Mouse (Mus musculus) adrenal gland, adult 2 months (tissue): ENCODE measurements around the gene Rin3. TPM values are rescaled to one million over a fixed set of nuclear protein-coding genes. Genes with fewer than 3 reads are reported as not detected.

Experiments
- DNase-seq: peaks from one replicate; pipeline ENCODE4 v3.0.0; 2021
- polyA plus RNA-seq: library from polyadenylated mRNA; depleted of rRNA; stranded (reverse); fragments of >200 nt; gene quantifications from 2 replicates; pipeline ENCODE4 v1.2.3, GENCODE M21; 2012; rRNA removed
- total RNA-seq, 2 experiments: library from RNA; stranded (reverse); gene quantifications; 2 replicates each; pipeline ENCODE4 v1.2.3; 2021

Rin3 gene
- total and polyA plus RNA-seq, 3 experiments = 8.9 to 15.1 (median 12.3) TPM

DNA sequence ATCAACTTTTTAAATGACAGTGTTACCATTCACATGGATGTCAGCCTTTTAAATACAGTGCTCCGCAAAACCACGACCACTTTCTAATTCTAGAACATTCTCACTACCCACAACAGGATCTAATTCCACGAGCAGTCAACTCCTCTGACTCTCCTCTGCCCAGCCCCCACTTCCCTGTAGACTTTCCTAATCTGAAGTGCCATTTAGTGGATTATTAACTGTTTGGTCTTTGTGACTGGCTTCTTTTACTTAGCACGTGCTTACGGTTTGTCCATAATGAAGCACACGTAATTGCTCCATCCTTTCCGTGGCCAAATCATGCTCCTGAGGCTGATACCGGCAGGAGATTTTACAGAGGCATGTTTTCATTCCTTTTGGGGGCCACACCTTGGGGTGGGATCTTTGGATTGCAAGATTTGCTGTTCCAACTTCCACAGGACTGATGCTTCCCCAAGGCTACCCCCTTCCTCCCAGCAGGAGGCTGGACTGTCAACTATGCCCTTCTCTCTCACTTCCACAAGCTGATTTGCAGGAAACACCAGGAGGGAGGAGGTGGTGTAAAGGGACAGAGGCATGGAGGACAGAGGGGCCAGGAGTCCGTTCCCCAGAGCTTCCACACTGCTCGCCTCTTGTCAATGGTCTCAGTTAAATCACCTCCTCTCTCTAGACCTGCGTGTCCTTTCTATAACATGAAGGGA lies 139.9 kb downstream of the Rin3 start:
- DNase-seq = no peak

DNA sequence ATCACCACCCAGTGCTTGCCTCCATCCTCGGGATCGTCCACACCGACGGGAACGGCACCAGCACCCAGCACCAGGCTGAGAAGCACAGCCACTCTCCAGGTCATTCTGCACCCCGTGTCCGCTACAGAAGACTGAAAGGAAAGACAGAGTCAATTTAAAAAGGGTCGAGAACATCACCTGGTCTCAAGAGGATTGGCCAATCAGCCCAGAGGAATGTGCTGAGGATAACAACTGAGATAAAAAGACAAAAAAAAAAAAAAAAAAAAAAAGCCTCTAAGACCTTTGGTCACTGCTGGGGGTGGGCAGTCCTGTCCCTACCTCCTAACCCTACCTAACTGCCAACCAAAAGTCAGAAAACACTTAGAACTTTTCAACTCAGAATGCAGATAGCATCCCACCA lies 140.8 kb downstream of the Rin3 start:
- DNase-seq = no peak

DNA sequence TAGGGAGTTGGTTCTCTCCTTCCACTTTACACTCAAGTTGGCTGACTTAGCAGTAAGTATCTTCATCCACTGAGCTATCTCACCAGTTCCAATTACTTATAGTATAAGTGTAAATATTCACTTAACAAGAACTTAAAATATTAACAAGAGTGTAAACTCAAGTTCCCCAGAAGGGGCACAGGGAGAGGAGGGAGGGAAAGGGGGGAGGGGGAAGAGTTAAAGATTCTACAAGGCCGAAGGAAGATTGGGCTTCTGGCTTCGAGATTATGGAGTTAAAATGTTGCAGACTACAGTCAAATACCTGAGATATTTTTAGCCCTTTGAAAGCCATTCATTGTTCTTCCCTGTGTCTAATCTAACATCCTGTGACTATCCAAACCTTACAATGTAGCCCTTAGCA lies 141.6 kb downstream of the Rin3 start:
- DNase-seq = no peak

DNA sequence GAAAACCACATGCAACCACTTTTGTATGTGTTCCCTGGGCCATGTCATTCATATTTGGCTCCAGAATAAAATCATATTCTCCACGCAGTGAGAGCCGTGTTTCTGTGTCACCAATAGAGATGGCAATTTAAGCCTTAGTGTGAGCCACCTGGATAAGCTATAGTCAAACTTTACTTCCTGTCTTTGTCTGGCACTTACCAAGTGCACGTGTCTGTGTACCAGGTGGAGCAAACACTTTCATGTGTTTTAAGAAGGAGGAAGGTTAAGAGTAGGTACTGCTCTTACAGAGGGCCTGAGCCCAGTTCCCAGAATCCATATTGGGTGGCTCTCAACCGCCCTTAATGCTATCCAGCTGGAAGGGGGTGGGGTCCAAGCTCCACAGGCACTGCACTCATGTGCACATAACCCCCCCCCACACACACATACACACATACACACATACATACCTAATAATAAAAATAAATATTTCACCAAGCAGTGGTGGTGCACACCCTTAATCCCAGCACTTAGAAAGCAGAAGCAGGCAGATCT lies 142.3 kb downstream of the Rin3 start:
- DNase-seq = no peak

DNA sequence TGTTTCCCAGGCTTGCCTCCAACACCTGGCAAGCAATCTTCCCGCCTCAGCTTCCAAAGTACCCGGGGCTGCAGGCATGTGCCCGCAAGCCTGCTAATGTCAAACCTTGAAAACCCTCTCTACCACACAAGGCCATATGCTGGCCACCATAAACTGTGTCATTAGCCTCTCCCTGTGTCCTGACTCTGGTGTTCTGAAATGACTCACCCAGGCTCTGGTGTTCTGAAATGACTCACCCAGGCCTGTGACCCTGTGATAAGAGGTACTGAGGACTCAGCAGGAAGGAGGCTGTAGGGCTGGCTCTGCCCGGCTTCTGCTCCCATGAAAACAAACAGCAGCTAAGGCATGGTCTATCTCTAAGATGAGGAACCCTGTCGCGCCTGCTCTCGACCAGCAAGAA lies 143.4 kb downstream of the Rin3 start:
- DNase-seq = peak; percentile 77

DNA sequence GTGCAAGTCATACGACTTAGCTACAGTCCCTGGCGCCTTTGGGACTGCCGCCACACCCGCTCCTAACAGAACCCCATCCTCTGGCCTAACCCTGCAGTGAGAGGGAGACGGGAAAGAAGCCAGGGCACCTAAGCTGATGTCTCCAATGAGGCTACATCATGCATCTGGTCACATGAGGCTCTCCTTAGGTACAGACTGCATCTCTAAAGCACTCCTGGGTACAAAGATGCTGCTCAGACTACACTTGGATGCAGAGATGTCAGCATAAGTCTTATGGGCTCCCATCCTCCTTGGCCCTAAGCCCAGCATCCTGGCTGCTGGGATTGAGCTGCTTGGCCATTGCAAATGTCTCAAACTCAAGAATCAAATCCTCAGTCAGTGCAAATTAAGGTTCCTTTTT lies 146.8 kb downstream of the Rin3 start:
- DNase-seq = no peak

DNA sequence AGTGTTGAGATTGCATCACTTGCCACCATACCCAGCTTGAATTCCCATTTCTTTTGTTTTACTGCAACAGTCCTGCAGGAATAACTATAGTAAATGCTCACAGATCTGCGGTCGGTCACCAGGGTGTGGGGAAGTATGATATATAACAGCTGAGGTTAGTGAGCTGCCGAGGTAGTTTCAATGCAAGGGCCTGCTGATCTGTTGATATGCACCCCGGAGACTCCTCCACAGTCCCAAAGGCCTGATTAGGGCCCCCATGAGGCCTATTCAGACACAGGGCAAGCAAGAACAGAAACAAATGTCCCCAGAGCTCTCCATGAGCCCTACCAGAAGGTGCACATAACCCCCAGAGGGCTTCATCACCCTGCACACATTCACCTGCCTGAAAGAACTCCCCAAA lies 147.4 kb downstream of the Rin3 start:
- no peak for DNase-seq

DNA sequence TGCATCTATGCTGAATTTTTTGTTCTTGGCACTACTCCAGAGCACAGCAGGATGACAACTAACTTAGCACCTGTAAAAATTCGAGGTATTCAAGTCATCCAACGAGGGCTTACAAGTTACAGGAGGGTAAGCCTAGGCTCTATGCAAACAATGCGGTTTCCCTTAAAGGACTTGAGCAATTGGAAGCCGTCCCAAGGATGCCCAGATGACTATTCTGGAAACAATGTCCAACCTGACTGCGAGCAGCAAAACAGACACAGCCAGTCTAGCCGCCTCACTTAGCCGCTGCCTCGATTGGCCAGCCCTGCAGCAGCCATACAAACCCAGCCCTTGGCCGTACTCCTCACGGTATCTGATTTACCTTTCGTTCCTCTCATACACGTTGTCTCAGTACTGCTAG lies 149.4 kb downstream of the Rin3 start:
- DNase-seq = peak; percentile 79

DNA sequence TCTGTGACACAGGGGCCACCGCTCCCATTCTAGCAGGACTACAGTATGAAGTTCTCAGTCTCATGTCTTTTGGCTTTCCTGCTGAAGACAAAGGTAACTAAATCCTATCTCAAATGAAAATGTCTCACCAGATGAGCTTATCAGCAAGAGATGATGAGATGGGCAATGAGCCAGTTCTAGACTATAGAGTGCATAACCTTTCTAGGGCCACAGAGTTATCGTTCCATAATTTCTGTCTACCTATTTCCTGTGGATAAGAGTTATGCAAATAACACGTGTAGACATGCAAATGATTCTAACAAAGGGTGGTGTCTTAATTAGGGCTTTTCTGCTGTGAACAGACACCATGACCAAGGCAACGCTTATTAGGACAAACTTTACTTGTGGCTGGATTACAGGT lies 151.3 kb downstream of the Rin3 start:
- DNase-seq = no peak

DNA sequence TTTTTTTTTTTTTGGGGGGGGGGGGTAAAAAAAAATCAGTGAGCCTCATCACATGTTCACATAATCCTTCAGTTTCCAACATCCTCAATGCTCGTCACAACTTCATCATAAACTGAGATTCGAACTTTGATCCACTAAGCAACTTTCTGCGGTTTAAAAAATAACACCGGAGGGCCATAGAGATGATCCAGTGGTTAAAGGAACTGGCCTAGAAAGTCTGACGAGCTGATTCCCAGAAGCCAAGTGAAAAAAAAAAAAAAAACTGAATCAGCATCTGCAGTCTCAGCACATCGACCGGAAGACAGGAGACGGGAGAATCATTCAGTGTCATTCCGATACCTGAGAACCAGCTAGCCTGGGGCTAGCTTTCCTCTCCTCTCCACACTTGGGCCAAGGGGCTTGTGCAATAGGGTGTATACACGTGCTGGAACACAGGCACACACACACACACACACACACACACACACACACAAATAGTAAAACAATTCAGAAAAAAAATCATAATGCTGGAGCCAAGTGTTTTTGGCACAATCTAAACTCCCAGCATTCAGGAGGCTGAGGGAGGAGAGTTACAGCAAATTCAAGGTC lies 154.2 kb downstream of the Rin3 start:
- DNase-seq = no peak

DNA sequence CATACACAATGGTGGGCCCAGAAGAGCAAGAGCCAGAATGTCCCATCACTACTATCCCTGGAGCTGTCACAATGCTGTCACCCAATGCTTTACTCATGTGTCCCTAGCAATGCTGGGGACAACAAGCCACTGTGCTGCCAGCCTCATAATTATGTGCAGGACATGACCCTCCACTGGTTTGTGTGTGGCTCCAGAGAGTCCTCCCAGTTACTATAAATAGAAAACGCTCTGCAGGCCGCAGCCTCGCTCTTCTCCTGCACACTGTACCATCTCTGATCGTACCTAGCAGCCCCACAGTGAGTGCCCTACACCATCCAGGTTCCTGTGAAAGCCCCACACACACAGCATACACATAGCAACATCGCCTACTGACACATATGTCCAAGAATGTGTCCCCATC lies 155.1 kb downstream of the Rin3 start:
- DNase-seq = no peak

DNA sequence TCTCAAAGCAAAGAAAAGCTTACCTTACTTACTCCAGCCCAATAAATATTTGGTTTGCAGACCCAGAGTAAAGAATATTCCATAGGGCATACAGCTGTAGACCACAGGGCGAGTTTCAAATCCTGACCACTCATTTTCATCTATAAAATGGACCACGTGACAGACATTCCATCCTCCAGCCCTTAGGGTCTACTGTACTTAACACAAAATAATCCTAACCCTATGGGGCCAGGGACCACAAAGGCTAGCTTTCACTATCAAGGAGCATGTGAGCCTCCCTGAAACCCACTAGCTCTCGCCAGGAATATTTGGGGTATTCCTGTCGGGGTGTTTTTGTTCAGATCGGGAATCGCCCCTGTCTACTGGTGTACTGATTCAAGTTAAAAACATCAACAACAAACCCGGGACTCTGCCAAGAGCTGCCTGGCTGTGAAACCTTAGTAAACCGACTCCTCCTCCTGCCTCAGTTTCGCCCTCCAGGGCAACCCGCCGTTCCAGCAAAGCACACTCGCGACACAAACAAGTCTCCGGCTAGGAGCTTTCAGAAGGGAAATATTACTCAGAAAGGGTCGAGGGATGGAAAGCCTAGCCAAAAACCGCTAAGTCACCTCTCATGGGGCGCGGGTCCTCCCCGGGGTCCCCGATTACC lies 156.3 kb downstream of the Rin3 start:
- DNase-seq = no peak

DNA sequence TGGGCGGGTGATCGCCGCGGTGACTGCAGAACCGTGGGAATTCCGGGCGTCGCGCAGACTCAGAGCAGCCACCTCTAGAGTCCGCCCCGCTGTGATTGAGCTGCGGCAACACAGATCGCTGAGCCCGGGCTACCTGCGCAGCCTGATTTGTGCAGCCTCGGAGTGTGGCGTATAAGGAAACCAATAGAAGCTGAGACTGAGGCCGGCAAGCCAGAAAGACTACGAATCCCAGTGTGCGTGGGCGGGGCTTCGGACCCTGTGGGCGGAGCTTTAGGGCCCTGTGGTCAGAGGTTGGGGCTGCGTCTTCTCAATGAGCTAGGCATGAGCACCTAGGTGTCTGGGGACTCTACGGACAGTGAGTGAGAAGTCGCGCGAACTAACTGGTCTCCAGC lies 156.8 kb downstream of the Rin3 start, which contains the start of gene Lgmn:
Gene Lgmn (minus strand): TSS at position 182 of the 392 bp plus-strand sequence.
- peak; percentile 99 for DNase-seq

Other genes with a start within 250 kb of the Rin3 start
- gene Slc24a4, start 154.3 kb upstream of the Rin3 start, total RNA-seq = under 1 TPM; 0.28 to 0.66 TPM
- gene Slc24a4, start 154.3 kb upstream of the Rin3 start, polyA plus RNA-seq = 0.27 and 0.51 TPM in 2 replicates
- 100 to 1,000 TPM; 116 to 129 TPM for gene Lgmn, start 156.8 kb downstream of the Rin3 start, total RNA-seq
- 111 and 133 TPM in 2 replicates for gene Lgmn, start 156.8 kb downstream of the Rin3 start, polyA plus RNA-seq
- 10 to 100 TPM; 38.2 to 43.0 TPM for gene Golga5, start 186.1 kb downstream of the Rin3 start, total RNA-seq
- gene Golga5, start 186.1 kb downstream of the Rin3 start, polyA plus RNA-seq = 4.8 and 5.2 TPM in 2 replicates